Mouse (Mus musculus) bone marrow, adult 2 months (tissue): Measurements from ENCODE around the gene Adap2.

Source experiments
- CTCF ChIP-seq: fragments of 200-500 bp; IDR thresholded peaks from 2 replicates; pipeline ENCODE4 v1.5.1; 2011; ENCODE audit warnings: low read length, control low read depth; ENCODE audit not compliant: control insufficient read depth, insufficient read depth
- POLR2A ChIP-seq: fragments of 200-500 bp; IDR thresholded peaks from 2 replicates; pipeline ENCODE4 v1.6.1; 2011; ENCODE audit warnings: low read depth, mild to moderate bottlenecking, control low read depth, low read length, borderline replicate concordance; ENCODE audit not compliant: control insufficient read depth

DNA sequence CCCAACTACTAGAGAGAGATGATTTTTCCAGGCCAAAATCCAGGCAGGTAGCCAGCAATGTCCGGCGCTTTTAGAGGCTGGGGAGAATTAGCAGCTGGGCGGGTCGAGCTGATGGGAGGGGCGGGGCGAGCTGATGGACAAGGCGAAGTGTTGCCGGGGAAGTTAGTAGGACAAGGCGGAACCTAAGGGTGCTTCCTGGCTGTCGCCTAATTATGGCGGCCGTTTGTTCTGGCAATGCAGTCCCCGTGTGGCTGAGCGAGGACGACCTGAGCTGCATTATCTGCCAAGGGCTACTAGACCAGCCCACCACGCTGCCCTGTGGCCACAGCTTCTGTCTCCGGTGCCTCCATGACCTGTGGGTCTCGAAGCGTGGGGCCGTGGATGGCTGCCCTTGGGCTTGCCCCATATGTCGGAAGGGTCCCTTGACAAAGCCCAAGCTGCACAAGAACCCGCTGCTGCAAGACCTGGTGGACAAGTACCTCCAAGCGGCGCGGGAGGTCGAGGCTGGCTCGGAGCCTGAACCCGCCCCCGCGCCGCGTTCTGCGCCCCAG, 29.9 kb downstream of the Adap2 start, which contains the start of gene Rnf135:
- TF ChIP-seq POLR2A (peak; percentile 95), CTCF (no peak)
